ENCODE assay signal across 34 mouse cellular contexts in genomic region chr2:73456154-73456553, GRCm38 (mm10).
DNase-seq lines count a peak whose midpoint lies in the region; ATAC-seq and TF ChIP-seq lines count a peak whose summit lies in the region.
"Had no signal": no experiment of that assay in that cellular context is flagged by ENCODE, and none has a peak within 500 bp of the region (broad histone marks: within the 10 kb centered on the region; RNA-seq: fewer than 3 reads in every experiment).

No protein-coding gene starts in this region.

- peak; percentile 79 for DNase-seq in heart, adult 11 months
- DNase-seq in heart, postnatal 4 days: no peak
- DNase-seq in spleen, adult 2 months (ENCODE audit: low read depth in 1 of 2, low spot score in 2 of 2): peak in 1 of 2 experiments; percentile 37
- DNase-seq in spleen, postnatal 10 days (ENCODE audit: low spot score in 2 of 2): no peak
- DNase-seq in urinary bladder, postnatal 36 days (ENCODE audit: low spot score in 2 of 2): no peak
- DNase-seq: adrenal gland, adult 8-10 months; cerebellum, adult 11-12 months; cerebellum, postnatal 10 days; gastrocnemius, postnatal 25 days; heart, postnatal 36 days; kidney, adult 11 months; kidney, postnatal 14 days; lung, adult 2 months; lung, postnatal 10 days; right cerebral cortex, adult 18-20 months; right cerebral cortex, postnatal 4 days; thymus, adult 2 months; thymus, postnatal 36 days had no signal

- peak overlapping the region; percentile 28 for H3K4me3 ChIP-seq in spleen, adult 2 months (ENCODE audit: extremely low read depth, insufficient read depth, insufficient read length)
- peak overlapping the region; percentile 17 for H3K4me3 ChIP-seq in bone marrow macrophage, adult 2 months (ENCODE audit: insufficient read depth, low read length)
- H3K4me3 ChIP-seq in forebrain, embryonic 15.5 days: no peak overlapping the region
- H3K4me3 ChIP-seq: embryonic facial prominence, embryonic 10.5 days; embryonic facial prominence, embryonic 15.5 days; forebrain, embryonic 12.5 days; hindbrain, embryonic 13.5 days; left cerebral cortex, adult 2 months; limb, embryonic 12.5 days; midbrain, embryonic 12.5 days; myocyte; neural tube, embryonic 12.5 days had no signal

- H3K9me3 ChIP-seq in forebrain, embryonic 15.5 days: no peaks in the 10 kb centered on the region
- H3K9me3 ChIP-seq: embryonic facial prominence, embryonic 10.5 days; embryonic facial prominence, embryonic 15.5 days; forebrain, embryonic 12.5 days; hindbrain, embryonic 13.5 days; limb, embryonic 12.5 days; midbrain, embryonic 12.5 days; neural tube, embryonic 12.5 days had no signal

- no peak for ATAC-seq in forebrain, embryonic 15.5 days (replicated peaks)
- ATAC-seq: activated CD4-positive, CD25-positive, alpha-beta regulatory T cell, adult 4 months; CD4-positive, CD25-positive, alpha-beta regulatory T cell, adult 4 months; inflammation-experienced regulatory T-cells, adult 6 months had no signal

- H3K36me3 ChIP-seq in spleen, adult 2 months (ENCODE audit: control insufficient read depth, insufficient read depth, low read length): peaks cover 2% of the 10 kb centered on the region
- no peaks in the 10 kb centered on the region for H3K36me3 ChIP-seq in forebrain, embryonic 15.5 days
- H3K36me3 ChIP-seq: embryonic facial prominence, embryonic 10.5 days; embryonic facial prominence, embryonic 15.5 days; forebrain, embryonic 12.5 days; hindbrain, embryonic 13.5 days; midbrain, embryonic 12.5 days; neural tube, embryonic 12.5 days had no signal

- TF ChIP-seq CTCF in spleen, adult 2 months (IDR thresholded peaks at IDR 0.05; ENCODE audit: extremely low read depth, insufficient read depth, insufficient read length, insufficient replicate concordance): no peak
- no peak for TF ChIP-seq CTCF in bone marrow macrophage, adult 2 months (IDR thresholded peaks at IDR 0.05; ENCODE audit: low read depth, low read length)

- peaks cover 27% of the 10 kb centered on the region for H3K4me1 ChIP-seq in spleen, adult 2 months (ENCODE audit: control insufficient read depth, insufficient read depth, insufficient read length)
- peaks cover 60% of the 10 kb centered on the region for H3K4me1 ChIP-seq in bone marrow macrophage, adult 2 months (ENCODE audit: control insufficient read depth, insufficient read depth, low read length)
- H3K4me1 ChIP-seq in forebrain, embryonic 15.5 days: peaks cover 6% of the 10 kb centered on the region; the same call in 1 of the 2 replicates
- H3K4me1 ChIP-seq: forebrain, embryonic 12.5 days; neural tube, embryonic 12.5 days had no signal

- WGBS in spleen, adult 2 months: 44% methylated on average over 3 of the region's 3 CpGs
- WGBS in forebrain, embryonic 15.5 days: 79% methylated on average over 3 of the region's 3 CpGs

- TF ChIP-seq POLR2A in spleen, adult 2 months (IDR thresholded peaks at IDR 0.05; ENCODE audit: low read depth, low read length): no peak; the same call in 1 of the 2 replicates
- no peak for TF ChIP-seq POLR2A in bone marrow macrophage, adult 2 months (IDR thresholded peaks at IDR 0.05; ENCODE audit: borderline replicate concordance, low read depth, low read length)

- no peaks in the 10 kb centered on the region for H3K27me3 ChIP-seq in spleen, adult 2 months (ENCODE audit: control insufficient read depth, insufficient read depth, low read length)
- H3K27me3 ChIP-seq in forebrain, embryonic 15.5 days: no peaks in the 10 kb centered on the region
- H3K27me3 ChIP-seq: embryonic facial prominence, embryonic 15.5 days; forebrain, embryonic 12.5 days; hindbrain, embryonic 13.5 days; limb, embryonic 12.5 days; midbrain, embryonic 12.5 days; neural tube, embryonic 12.5 days had no signal

- H3K27ac ChIP-seq in spleen, adult 2 months (ENCODE audit: insufficient read depth, low read length): peak overlapping the region; percentile 81
- peak overlapping the region; percentile 77 for H3K27ac ChIP-seq in bone marrow macrophage, adult 2 months (ENCODE audit: insufficient read depth, low read depth, low read length)
- H3K27ac ChIP-seq in forebrain, embryonic 15.5 days (replicated peaks): no peak overlapping the region
- H3K27ac ChIP-seq: embryonic facial prominence, embryonic 10.5 days; embryonic facial prominence, embryonic 15.5 days; forebrain, embryonic 12.5 days; hindbrain, embryonic 13.5 days; left cerebral cortex, adult 2 months; midbrain, embryonic 12.5 days; neural tube, embryonic 12.5 days had no signal

- H3K4me2 ChIP-seq in forebrain, embryonic 15.5 days (replicated peaks): no peak overlapping the region
- H3K4me2 ChIP-seq: embryonic facial prominence, embryonic 15.5 days; forebrain, embryonic 12.5 days; heart, embryonic 11.5 days; hindbrain, embryonic 13.5 days; limb, embryonic 12.5 days; liver, embryonic 11.5 days; midbrain, embryonic 12.5 days; neural tube, embryonic 12.5 days had no signal

- no peak overlapping the region for H3K9ac ChIP-seq in forebrain, embryonic 15.5 days (replicated peaks)
- H3K9ac ChIP-seq: embryonic facial prominence, embryonic 15.5 days; forebrain, embryonic 12.5 days; hindbrain, embryonic 13.5 days; limb, embryonic 12.5 days; midbrain, embryonic 12.5 days; neural tube, embryonic 12.5 days had no signal
